Mouse (Mus musculus) thymus, adult 2 months (tissue): ENCODE data around the gene Klf6.

Experiments
- CTCF ChIP-seq: fragments of 200-500 bp; IDR thresholded peaks from 2 replicates; pipeline ENCODE4 v1.5.1; 2012; ENCODE audit warnings: mild to moderate bottlenecking, control low read depth, low read length, moderate library complexity, borderline replicate concordance; ENCODE audit not compliant: control insufficient read depth, poor library complexity, insufficient read depth; ENCODE audit errors: extremely low read depth
- POLR2A ChIP-seq: fragments of 200-500 bp; IDR thresholded peaks from 2 replicates; pipeline ENCODE4 v1.6.1; 2012; ENCODE audit warnings: mild to moderate bottlenecking, low read length, control low read depth, moderate library complexity; ENCODE audit not compliant: control insufficient read depth, poor library complexity, insufficient read depth; ENCODE audit errors: extremely low read depth

- no peak for TF ChIP-seq POLR2A
- no peak for TF ChIP-seq CTCF
These were observed 18.4 kb upstream of the Klf6 start for GRCm38 (mm10) chr13:5842911-5843310.
